Mouse (Mus musculus) forebrain, embryonic 12.5 days (tissue): Measurements from ENCODE around the gene Nrxn2. TPM values are rescaled to one million over a fixed set of nuclear protein-coding genes. Genes with fewer than 3 reads are reported as not detected.

ENCODE experiments used
- ATAC-seq: fragments of 200-750 bp; cut with Nextera tagmentation; 2 replicates; pipeline ENCODE4 v1.8.0; 2017; ENCODE audit warnings: moderate TSS enrichment; ENCODE audit not compliant: low FRiP score
- H3K27ac ChIP-seq: fragments of 300-500 bp; sonication (generic); 2 replicates; pipeline ENCODE4 v1.5.1; 2016; ENCODE audit warnings: mild to moderate bottlenecking
- H3K27me3 ChIP-seq: fragments of 300-500 bp; sonication (generic); 2 replicates; pipeline ENCODE4 v1.6.1; 2016; ENCODE audit warnings: mild to moderate bottlenecking
- H3K36me3 ChIP-seq: fragments of 300-500 bp; sonication (generic); replicated peaks from 2 replicates; pipeline ENCODE4 v1.6.1; 2016; ENCODE audit warnings: mild to moderate bottlenecking
- H3K4me1 ChIP-seq: fragments of 300-500 bp; sonication (generic); 2 replicates; pipeline ENCODE4 v1.6.1; 2016
- H3K4me2 ChIP-seq: fragments of 300-500 bp; sonication (generic); 2 replicates; pipeline ENCODE4 v1.6.1; 2016; ENCODE audit warnings: mild to moderate bottlenecking, moderate library complexity
- H3K4me3 ChIP-seq: fragments of 300-500 bp; sonication (generic); replicated peaks from 2 replicates; pipeline ENCODE4 v1.5.1; 2016; ENCODE audit warnings: mild to moderate bottlenecking
- H3K9ac ChIP-seq: fragments of 300-500 bp; sonication (generic); 2 replicates; pipeline ENCODE4 v1.6.1; 2016; ENCODE audit warnings: mild to moderate bottlenecking
- H3K9me3 ChIP-seq: fragments of 300-500 bp; sonication (generic); 2 replicates; pipeline ENCODE4 v1.6.1; 2016
- WGBS: fragments of 180-500 bp; shearing (Covaris S2); methylation state at CpG from one replicate; pipeline ENCODE4 v1.1.7; 2016; 5-methylcytosine and 5-hydroxymethylcytosine counted together
- polyA plus RNA-seq: library from polyadenylated mRNA; unstranded; fragments of >200 nt; fragmentation: Nextera tagmentation; extraction: Ambion mirVana; gene quantifications from 2 replicates; pipeline ENCODE4 v1.2.1, GENCODE M21; 2016

The Nrxn2 gene
- polyA plus RNA-seq, 1 experiment from 2014 or later, result 17.1 TPM

GRCm38 (mm10) chr19:6492124-6492523 is 73.6 kb downstream of the Nrxn2 start:
- ATAC-seq, result no peak
- Histone ChIP-seq H3K4me3 (no peak overlapping the region), H3K27ac (0 out of 2 replicates have a peak overlapping the region, but pooled peaks have one; percentile 31), H3K4me1 (peaks cover 34% of the 10 kb centered on the region), H3K9me3 (no peaks in the 10 kb centered on the region), H3K9ac (peak overlapping the region; percentile 17), H3K27me3 (peaks cover 46% of the 10 kb centered on the region; the same call in 1 of the 2 replicates), H3K36me3 (no peaks in the 10 kb centered on the region), H3K4me2 (no peak overlapping the region; the same call in 1 of the 2 replicates)
- 21% methylated on average over 12 of the region's 12 CpGs for WGBS

- no peak overlapping the region for H3K4me3 ChIP-seq
- 91% methylated on average over 7 of the region's 7 CpGs for WGBS
- H3K4me2 ChIP-seq, result no peak overlapping the region
- H3K9ac ChIP-seq, result no peak overlapping the region
- H3K27ac ChIP-seq, result no peak overlapping the region
- ATAC-seq, result no peak
- H3K4me1 ChIP-seq, result peaks cover 38% of the 10 kb centered on the region
- H3K9me3 ChIP-seq, result no peaks in the 10 kb centered on the region
- no peaks in the 10 kb centered on the region for H3K36me3 ChIP-seq
- H3K27me3 ChIP-seq, result peaks cover 42% of the 10 kb centered on the region; the same call in 1 of the 2 replicates
Measured at GRCm38 (mm10) chr19:6493219-6493618, 74.7 kb downstream of the Nrxn2 start.

- Histone ChIP-seq H3K4me3 (no peak overlapping the region), H3K27me3 (peaks cover 49% of the 10 kb centered on the region), H3K9me3 (no peaks in the 10 kb centered on the region), H3K27ac (no peak overlapping the region), H3K4me1 (peaks cover 45% of the 10 kb centered on the region), H3K9ac (no peak overlapping the region), H3K4me2 (no peak overlapping the region), H3K36me3 (no peaks in the 10 kb centered on the region)
- ATAC-seq, result no peak
- 71% methylated on average over 4 of the region's 7 CpGs for WGBS
Measured at GRCm38 (mm10) chr19:6494032-6494431, 75.5 kb downstream of the Nrxn2 start.

DNA sequence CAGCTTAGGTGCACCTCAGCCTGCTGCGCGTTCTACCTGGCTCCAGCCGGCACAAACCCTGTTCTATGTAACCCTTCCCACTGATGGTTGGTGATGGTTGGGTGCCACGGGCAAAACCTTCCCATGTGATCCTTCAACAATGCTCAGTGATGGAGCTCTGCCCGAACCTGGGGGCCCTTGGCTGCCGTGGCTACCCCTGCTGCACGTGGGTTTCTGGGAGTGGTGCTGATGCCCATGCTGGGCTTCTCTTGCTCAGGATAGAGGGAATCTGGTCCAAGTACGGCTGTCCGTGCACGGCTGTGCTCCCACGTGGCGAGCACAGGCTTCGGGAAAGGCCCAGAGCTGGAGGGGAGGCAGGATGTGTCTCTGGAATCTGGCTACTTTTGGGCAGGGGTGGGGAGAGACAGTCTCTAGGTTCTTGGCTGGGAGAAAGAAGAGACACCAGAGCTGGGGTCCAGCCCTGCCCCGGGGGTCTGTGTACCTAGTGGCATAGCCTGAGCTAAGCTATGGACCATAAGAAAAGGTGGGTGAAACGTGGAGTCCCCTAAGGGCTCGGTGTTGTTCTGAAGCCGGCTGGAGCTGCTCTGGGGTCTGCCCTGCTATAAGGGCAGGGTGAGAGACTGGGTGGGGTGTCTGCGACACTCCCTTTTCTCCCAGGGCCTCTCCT is 76.1 kb downstream of the Nrxn2 start:
- peaks cover 47% of the 10 kb centered on the region for H3K4me1 ChIP-seq
- WGBS, result 67% methylated on average over 18 of the region's 18 CpGs
- H3K27ac ChIP-seq, result no peak overlapping the region

DNA sequence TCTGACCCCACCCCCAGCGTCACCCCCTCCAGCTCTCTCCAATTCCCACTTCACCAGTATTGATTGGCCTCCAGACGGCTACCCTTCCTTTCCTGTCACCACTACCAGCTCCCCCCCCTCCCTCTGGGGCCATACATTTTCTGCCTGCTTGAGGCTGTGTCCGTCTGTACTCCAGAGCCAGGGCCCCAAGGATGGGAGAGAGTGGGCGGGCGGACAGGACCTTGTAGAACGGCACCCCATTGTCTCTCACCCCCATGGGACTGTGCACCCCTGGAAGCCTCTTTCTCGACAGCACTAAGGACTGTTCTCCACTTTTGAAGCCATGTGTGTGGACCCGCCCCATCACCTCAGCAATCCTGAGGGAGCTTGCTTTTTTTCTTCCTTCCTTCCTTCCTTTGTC is 77.2 kb downstream of the Nrxn2 start:
- Histone ChIP-seq H3K27ac (no peak overlapping the region), H3K4me3 (no peak overlapping the region), H3K4me2 (no peak overlapping the region), H3K9me3 (no peaks in the 10 kb centered on the region), H3K4me1 (peaks cover 58% of the 10 kb centered on the region), H3K36me3 (no peaks in the 10 kb centered on the region), H3K27me3 (peaks cover 60% of the 10 kb centered on the region), H3K9ac (no peak overlapping the region)
- 40% methylated on average over 8 of the region's 8 CpGs for WGBS
- no peak for ATAC-seq

More for the DNA sequence above, 76.1 kb downstream of the Nrxn2 start:
- ATAC-seq, result no peak
- H3K27me3 ChIP-seq, result peaks cover 55% of the 10 kb centered on the region
- no peak overlapping the region for H3K4me2 ChIP-seq
- no peaks in the 10 kb centered on the region for H3K36me3 ChIP-seq
- H3K9ac ChIP-seq, result no peak overlapping the region
- H3K4me3 ChIP-seq, result no peak overlapping the region
- H3K9me3 ChIP-seq, result no peaks in the 10 kb centered on the region

DNA sequence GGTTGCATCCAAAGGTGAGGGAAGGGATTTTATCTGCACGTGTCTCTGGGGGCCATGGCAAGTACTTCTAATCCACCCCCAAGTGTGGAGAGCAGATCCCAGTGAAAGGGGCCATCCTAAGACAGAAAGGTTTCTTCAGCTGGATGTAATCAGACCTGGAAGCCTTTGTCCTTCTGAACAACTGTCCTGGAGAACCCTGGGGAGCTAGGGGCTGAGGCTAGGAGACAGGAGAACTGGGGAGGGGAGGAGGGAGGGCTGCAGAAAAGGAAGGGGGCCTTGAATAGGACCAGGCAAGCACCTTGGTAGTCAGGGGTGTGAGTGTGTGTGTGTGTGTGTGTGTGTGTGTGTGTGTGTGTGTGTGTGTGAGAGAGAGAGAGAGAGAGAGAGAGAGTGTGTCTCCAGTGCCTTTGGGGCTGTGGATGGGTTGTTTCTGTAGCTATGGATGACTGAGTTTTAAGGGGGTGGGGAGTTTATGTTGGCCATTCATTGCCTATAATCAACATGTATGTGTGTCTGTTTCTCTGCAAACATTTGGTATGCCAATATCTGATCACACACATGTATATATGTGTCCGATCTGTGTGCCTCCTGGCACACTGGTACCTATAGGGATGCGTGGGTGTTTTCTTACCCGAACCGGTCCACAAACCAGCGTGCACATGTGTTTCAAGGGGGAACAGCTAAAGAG is 78.1 kb downstream of the Nrxn2 start:
- Histone ChIP-seq H3K36me3 (no peaks in the 10 kb centered on the region), H3K4me2 (peak overlapping the region; percentile 97), H3K9ac (peak overlapping the region; percentile 93), H3K4me3 (peak overlapping the region; percentile 83), H3K9me3 (no peaks in the 10 kb centered on the region), H3K27ac (peak overlapping the region; percentile 88), H3K27me3 (peaks cover 56% of the 10 kb centered on the region), H3K4me1 (peaks cover 67% of the 10 kb centered on the region)
- WGBS, result 11% methylated on average over 6 of the region's 6 CpGs
- peak; percentile 17; the same call in 1 of the 2 replicates for ATAC-seq

DNA sequence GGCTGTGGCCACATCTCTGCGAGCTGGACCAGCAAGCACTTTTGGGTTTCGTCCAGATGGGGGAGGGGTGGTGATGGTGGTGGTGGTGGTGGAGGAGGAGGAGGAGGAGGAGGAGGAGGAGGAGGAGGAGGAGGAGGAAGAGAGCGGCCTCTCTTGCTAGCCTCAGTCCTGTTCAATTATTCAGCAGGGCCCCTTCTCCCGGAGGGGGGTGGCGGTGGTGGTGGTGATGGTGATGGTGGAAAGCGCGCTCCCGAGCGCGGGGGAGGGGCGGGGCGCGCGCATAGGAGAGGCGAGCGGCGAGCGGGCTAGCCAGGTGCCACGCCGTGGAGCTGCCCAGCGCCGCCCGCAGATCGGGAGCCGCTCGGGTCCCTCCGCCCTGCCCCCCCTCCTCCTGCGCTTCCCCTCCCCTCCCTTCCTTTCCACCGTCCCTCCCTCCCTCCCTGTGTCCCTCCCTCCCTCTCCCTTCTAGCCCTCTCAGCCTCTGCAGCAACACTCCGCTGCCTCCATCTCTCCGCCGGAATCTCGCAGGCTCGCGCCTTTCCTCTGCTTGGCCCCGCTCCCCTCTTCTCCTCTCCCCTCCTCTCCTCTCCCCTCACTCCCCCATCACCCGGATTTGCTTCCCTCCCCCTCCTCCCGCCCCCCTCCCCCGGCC is 78.7 kb downstream of the Nrxn2 start:
- Histone ChIP-seq H3K4me3 (peak overlapping the region; percentile 83), H3K27me3 (peaks cover 55% of the 10 kb centered on the region), H3K36me3 (no peaks in the 10 kb centered on the region), H3K9ac (peak overlapping the region; percentile 93), H3K27ac (peak overlapping the region; percentile 88), H3K9me3 (no peaks in the 10 kb centered on the region), H3K4me2 (peak overlapping the region; percentile 97), H3K4me1 (peaks cover 73% of the 10 kb centered on the region)
- peak; percentile 67 for ATAC-seq
- WGBS, result 8% methylated on average over 5 of the region's 39 CpGs

- H3K4me2 ChIP-seq, result peak overlapping the region; percentile 97
- no peaks in the 10 kb centered on the region for H3K9me3 ChIP-seq
- H3K36me3 ChIP-seq, result no peaks in the 10 kb centered on the region
- peaks cover 75% of the 10 kb centered on the region for H3K4me1 ChIP-seq
- WGBS, result under 1% methylated on average over 32 of the region's 39 CpGs
- peak; percentile 27 for ATAC-seq
- peaks cover 50% of the 10 kb centered on the region for H3K27me3 ChIP-seq
- H3K27ac ChIP-seq, result peak overlapping the region; percentile 88
- peak overlapping the region; percentile 93 for H3K9ac ChIP-seq
- peak overlapping the region; percentile 83 for H3K4me3 ChIP-seq
Measured at GRCm38 (mm10) chr19:6497803-6498202, 79.3 kb downstream of the Nrxn2 start.

DNA sequence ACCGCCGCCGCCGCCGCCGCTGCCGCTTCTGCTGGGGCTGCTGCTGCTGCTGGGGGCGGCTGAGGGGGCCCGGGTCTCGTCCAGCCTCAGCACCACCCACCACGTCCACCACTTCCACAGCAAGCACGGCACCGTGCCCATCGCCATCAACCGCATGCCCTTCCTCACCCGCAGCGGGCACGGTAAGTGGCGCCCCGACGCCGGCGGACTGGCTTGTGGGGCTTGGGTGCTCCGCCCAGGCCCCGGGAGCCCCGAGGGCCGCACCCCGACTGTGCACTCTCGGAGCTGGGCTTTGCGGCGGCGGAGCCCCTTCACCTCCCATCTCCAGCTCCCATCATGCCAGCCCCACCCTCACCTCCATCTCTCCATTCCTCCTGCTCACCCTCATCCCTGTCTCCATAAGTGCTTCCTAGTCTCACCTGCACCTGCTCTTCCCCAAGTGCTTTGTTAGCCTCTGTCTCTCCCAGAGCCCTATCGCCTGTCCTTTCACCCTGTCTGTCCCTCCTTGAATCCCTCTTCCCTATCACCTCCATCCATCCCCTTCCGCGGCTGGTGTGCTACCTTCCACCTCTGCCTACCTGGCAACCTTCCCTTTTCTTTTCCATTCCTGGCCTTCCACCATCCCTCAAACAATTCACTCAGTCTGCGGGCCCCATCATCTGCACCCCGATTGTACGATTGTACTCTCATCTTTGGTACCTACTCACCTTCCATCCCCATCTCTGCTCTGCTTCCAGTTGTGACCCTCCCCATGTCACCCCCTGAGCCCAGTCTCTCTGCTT is 80.0 kb downstream of the Nrxn2 start:
- Histone ChIP-seq H3K9me3 (no peaks in the 10 kb centered on the region), H3K36me3 (no peaks in the 10 kb centered on the region), H3K4me2 (peak overlapping the region; percentile 97), H3K4me3 (peak overlapping the region; percentile 83), H3K27me3 (peaks cover 43% of the 10 kb centered on the region), H3K27ac (peak overlapping the region; percentile 88), H3K9ac (peak overlapping the region; percentile 93), H3K4me1 (peaks cover 77% of the 10 kb centered on the region)
- no peak for ATAC-seq
- WGBS, result 5% methylated on average over 22 of the region's 38 CpGs

DNA sequence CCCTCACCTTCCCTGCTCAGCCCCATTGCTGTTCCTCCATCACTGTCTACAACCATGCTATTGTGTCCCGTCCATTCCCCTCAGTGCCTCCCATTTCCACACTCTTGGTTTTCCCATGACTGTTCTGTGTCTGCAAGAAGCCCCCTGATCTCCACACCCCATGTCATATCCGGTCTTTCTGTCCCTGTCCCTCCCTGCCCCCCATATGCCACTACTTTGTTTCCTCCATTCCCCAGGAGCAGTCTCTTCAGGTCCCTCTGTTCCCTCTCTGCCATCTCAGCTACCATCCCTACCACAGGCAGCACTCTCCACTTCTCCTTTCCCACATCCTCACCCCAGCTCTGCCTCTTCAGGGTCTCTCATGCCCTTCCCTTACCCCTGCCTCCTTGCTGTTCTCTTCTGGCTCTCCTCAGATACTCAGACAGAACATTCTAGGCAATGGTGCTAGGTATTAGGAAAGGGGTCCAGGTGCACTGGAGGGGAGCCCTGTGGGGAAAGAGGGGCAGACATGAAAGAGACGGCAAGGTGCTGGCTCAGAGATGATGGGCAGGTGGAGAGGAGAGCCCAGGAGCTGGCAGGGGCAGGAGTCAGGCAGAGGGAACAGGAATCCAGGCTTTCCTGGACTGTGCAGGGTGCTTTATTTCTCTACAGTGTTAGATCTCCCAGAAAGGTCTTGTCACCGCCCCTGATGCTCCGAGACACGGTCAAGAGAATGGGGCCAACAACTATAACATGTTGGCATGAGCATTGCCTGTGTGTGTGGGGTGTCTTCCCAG is 81.5 kb downstream of the Nrxn2 start:
- Histone ChIP-seq H3K9me3 (no peaks in the 10 kb centered on the region), H3K27me3 (peaks cover 39% of the 10 kb centered on the region), H3K9ac (peak overlapping the region; percentile 93), H3K4me2 (peak overlapping the region; percentile 97), H3K4me1 (peaks cover 90% of the 10 kb centered on the region), H3K27ac (peak overlapping the region; percentile 39), H3K36me3 (peaks cover 4% of the 10 kb centered on the region; the same call in 1 of the 2 replicates), H3K4me3 (peak overlapping the region; percentile 83)
- WGBS, result 58% methylated on average over 6 of the region's 6 CpGs
- no peak for ATAC-seq

GRCm38 (mm10) chr19:6500636-6501025 is 82.1 kb downstream of the Nrxn2 start:
- Histone ChIP-seq H3K4me2 (peak overlapping the region; percentile 97), H3K9ac (peak overlapping the region; percentile 93; the same call in 1 of the 2 replicates), H3K4me3 (peak overlapping the region; percentile 83), H3K4me1 (peaks cover 87% of the 10 kb centered on the region), H3K27ac (peak overlapping the region; percentile 39; the same call in 1 of the 2 replicates), H3K27me3 (peaks cover 33% of the 10 kb centered on the region), H3K9me3 (no peaks in the 10 kb centered on the region), H3K36me3 (peaks cover 10% of the 10 kb centered on the region)
- ATAC-seq, result no peak
- 38% methylated on average over 2 of the region's 2 CpGs for WGBS
